Mouse (Mus musculus): ENCODE data around the gene Fscn3. TPM values are rescaled to one million over a fixed set of nuclear protein-coding genes. Genes with fewer than 3 reads are reported as not detected.

Fscn3 gene
- polyA plus RNA-seq (2012; rRNA removed) = not detected in 2 replicates

DNA sequence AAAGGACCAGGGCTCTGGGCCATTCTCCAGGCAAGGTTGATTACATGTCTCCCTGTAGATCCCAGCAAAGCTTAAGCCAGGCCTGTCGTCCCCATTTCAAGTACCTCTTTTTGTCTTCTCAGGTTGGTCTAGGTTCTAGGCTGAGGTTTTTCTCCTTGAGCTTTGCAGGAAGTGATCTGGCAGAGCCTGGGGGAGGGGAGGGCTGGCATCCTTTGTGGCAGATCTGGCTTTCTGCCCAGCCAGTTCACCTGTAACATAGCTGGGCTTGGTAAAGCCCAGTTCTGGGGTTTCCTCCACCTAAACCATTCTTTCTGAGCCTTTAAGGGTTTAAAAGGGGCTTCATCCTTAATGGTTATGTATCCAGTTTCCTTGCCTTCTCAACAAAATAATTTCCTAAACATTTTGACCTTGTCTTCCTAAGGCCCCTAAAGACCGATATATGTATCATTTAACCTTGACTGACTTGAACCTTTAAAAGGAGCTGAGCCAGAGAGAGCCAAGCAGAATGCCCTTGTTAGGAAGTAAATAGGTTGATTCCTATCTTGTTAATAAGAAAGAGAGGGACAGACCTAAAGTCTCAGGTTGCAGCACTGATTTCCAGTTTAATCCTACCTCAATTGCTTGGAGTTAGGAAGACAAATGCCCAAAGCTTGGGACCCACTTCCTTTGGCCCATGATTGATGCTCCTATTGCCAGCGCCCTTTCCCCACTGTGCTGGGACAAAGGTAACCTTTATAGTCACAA, at the start of gene Fscn3:
Gene Fscn3, plus strand, starts transcription at position 694 of the 744 bp plus-strand sequence.

DNA sequence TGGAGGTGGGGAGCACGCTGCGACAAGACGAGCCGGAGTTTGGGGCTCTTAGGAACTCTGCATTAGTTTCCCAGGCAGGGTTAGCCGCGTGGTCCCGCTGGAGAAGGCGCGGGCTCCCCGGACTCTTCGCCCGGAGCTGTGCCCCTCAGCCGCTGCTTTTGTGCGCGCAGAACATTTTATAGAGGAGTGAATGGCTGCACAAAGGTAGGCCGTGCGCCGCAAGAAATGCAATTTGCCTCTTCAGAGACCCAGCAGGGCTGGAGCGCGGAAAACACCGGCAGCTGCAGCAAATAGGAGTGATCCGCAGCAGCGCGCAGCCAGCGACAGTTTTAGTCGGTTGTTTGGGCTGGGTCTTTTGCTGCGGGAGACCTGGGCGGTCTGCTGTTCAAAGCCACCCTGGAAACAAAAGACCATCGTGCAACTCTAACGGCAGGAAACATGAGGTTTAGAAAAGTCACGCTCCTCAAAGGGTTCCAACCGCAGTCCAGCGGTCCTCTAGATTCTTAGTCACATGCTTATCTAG, 29.8 kb upstream of the Fscn3 start, which contains the start of gene Zfp800:
Gene Zfp800, minus strand, starts transcription at position 325 of the 523 bp plus-strand sequence.

GRCm38 (mm10) chr6:28423313-28423712, 4.3 kb upstream of the Fscn3 start, which contains the start of gene Arf5:
Gene Arf5 (plus strand): TSS chr6:28423560.

DNA sequence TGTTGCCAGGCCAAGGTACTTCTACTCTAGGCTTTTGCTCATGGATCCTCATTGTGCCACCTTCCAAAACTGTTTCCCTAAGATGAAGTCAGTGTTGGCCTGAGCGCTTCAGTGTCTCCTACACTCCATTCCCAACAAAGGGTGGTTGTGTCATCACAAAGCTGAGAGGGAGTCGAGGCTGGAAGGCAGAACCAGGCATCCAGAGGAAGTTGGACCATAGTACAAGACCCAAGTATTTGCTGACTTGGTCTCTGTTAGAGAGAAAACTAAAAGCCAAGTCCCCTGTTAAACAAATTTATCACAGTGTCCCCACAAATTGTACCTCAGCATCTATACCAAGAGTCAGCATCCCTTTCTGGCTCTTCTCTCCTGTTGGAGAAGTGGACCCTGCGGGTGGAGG, 701 bp downstream of the Fscn3 start, which contains the start of gene Gcc1:
Gene Gcc1, minus strand, starts transcription at position 101 of the 400 bp plus-strand sequence.

DNA sequence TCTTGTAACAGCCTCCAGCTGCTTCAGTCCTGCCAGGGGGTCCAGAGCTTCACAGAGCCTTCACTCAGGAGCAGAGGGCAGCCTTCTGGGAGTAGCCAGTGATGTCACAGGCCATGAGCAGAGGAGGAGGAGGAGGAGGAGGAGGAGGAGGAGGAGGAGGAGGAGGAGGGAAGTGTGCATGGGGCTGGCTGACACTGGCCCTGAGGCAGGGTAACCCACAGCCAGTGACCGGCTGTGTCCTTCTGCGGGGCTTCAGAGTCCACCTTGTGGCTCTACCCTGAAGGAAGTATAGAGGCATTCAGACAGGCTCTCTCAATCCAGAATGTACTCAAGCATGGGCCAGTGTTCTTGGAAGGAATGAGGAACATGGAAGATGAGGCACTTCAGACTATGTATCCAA, 21.7 kb downstream of the Fscn3 start, which contains the start of gene Pax4:
Gene Pax4, minus strand, starts transcription at position 101 of the 400 bp plus-strand sequence.

GRCm38 (mm10) chr6:28474839-28475238, 47.2 kb downstream of the Fscn3 start, which contains the start of gene Snd1:
Gene Snd1 (plus strand): TSS chr6:28475139.

Other genes starting within 250 kb of the Fscn3 start
- gene Zfp800, start 29.8 kb upstream of the Fscn3 start, polyA plus RNA-seq (2012; rRNA removed) = 4.8 and 5.5 TPM in 2 replicates
- 648 and 749 TPM in 2 replicates for gene Arf5, start 4.2 kb upstream of the Fscn3 start, polyA plus RNA-seq (2012; rRNA removed)
- 9.7 and 11.8 TPM in 2 replicates for gene Gcc1, start 601 bp downstream of the Fscn3 start, polyA plus RNA-seq (2012; rRNA removed)
- 0.64 and 0.72 TPM in 2 replicates for gene Pax4, start 21.6 kb downstream of the Fscn3 start, polyA plus RNA-seq (2012; rRNA removed)
- 67.0 and 81.6 TPM in 2 replicates for gene Snd1, start 47.4 kb downstream of the Fscn3 start, polyA plus RNA-seq (2012; rRNA removed)